Mouse (Mus musculus) erythroblast, embryonic 14.5 days (primary cell): Measurements from ENCODE around the gene Chchd6. TPM values are rescaled to one million over a fixed set of nuclear protein-coding genes. Genes with fewer than 3 reads are reported as not detected.

Experiments
- H3K27me3 ChIP-seq: 2 replicates; pipeline ENCODE4 v1.6.1; 2012; ENCODE audit warnings: inconsistent platforms; ENCODE audit not compliant: control insufficient read depth
- H3K36me3 ChIP-seq: 2 replicates; pipeline ENCODE4 v1.6.1; 2012; ENCODE audit warnings: mild to moderate bottlenecking, inconsistent platforms; ENCODE audit not compliant: control insufficient read depth
- H3K4me1 ChIP-seq: 2 replicates; pipeline ENCODE4 v1.6.1; 2012; ENCODE audit warnings: inconsistent platforms; ENCODE audit not compliant: control insufficient read depth
- H3K4me3 ChIP-seq: replicated peaks from 2 replicates; pipeline ENCODE3; 2012; ENCODE audit warnings: moderate library complexity, mild to moderate bottlenecking, inconsistent platforms
- H3K9me3 ChIP-seq: 2 replicates; pipeline ENCODE4 v1.6.1; 2012; ENCODE audit warnings: low read length, inconsistent platforms, mixed read lengths; ENCODE audit not compliant: control insufficient read depth
- GATA1 ChIP-seq: IDR thresholded peaks from 2 replicates; pipeline ENCODE4 v1.6.1; 2012; ENCODE audit warnings: low read length, inconsistent platforms, mixed read lengths
- TAL1 ChIP-seq: IDR thresholded peaks from 3 replicates; pipeline ENCODE4 v1.6.1; 2012; ENCODE audit warnings: low read length, inconsistent platforms, mixed read lengths
- polyA plus RNA-seq: library from polyadenylated mRNA; stranded (reverse); fragments of >175 nt; gene quantifications from 2 replicates; pipeline ENCODE4 v1.2.3, GENCODE M21; 2012

Chchd6 gene
- polyA plus RNA-seq, 1 experiment, result 1.6 TPM

GRCm38 (mm10) chr6:89569370-89569769, 26.1 kb downstream of the Chchd6 start:
- TF ChIP-seq TAL1 (no peak), GATA1 (no peak)
- Histone ChIP-seq H3K4me3 (no peak overlapping the region), H3K27me3 (no peaks in the 10 kb centered on the region), H3K4me1 (no peaks in the 10 kb centered on the region), H3K36me3 (no peaks in the 10 kb centered on the region), H3K9me3 (no peaks in the 10 kb centered on the region)

GRCm38 (mm10) chr6:89566740-89567139, 28.7 kb downstream of the Chchd6 start:
- Histone ChIP-seq H3K9me3 (no peaks in the 10 kb centered on the region), H3K27me3 (no peaks in the 10 kb centered on the region), H3K4me1 (no peaks in the 10 kb centered on the region), H3K4me3 (no peak overlapping the region), H3K36me3 (no peaks in the 10 kb centered on the region)
- TF ChIP-seq GATA1 (no peak), TAL1 (no peak)

DNA sequence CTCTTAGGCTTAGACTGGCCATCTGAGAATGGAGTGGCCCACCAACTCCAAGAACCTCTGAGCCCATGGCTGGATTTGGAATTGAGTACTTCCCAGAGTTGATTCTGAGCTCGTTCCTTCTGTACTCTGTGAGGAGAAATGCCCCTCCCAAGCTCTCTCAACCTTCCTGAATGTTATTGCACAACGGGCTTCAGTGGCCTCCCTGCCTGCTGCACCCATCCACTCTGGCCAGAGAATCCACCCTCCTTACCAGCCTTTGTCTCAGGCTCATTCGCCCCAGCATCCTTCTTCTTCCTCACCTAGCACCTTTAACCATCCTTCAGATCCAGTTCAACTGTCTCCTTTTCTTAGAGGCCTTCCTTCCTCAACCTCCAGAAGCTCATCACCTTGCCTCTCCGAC, 32.1 kb downstream of the Chchd6 start:
- Histone ChIP-seq H3K9me3 (no peaks in the 10 kb centered on the region), H3K36me3 (no peaks in the 10 kb centered on the region), H3K4me3 (no peak overlapping the region), H3K27me3 (no peaks in the 10 kb centered on the region), H3K4me1 (no peaks in the 10 kb centered on the region)
- TF ChIP-seq GATA1 (no peak), TAL1 (no peak)

DNA sequence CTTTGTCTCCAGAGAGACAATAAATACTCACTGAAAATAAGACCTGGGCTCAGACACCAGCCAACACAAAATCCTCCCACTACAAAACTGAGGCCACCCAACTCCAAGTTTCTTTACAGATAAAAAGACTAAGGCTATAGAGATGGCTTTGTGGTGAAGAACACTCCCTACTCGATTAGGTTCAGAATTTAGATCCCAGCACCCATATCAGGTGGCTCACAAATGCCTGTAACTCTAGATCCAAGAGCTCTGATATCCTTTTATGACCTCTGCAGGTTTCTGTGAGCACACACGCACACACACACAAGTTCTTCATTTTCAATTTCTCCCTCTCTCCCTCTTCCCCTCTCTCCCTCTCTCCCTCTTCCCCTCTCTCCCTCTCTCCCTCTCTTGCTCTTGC, 34.6 kb downstream of the Chchd6 start:
- Histone ChIP-seq H3K9me3 (no peaks in the 10 kb centered on the region), H3K4me1 (no peaks in the 10 kb centered on the region; the same call in 1 of the 2 replicates), H3K36me3 (no peaks in the 10 kb centered on the region), H3K27me3 (no peaks in the 10 kb centered on the region), H3K4me3 (no peak overlapping the region)
- TF ChIP-seq TAL1, result no peak
- no peak for TF ChIP-seq GATA1

DNA sequence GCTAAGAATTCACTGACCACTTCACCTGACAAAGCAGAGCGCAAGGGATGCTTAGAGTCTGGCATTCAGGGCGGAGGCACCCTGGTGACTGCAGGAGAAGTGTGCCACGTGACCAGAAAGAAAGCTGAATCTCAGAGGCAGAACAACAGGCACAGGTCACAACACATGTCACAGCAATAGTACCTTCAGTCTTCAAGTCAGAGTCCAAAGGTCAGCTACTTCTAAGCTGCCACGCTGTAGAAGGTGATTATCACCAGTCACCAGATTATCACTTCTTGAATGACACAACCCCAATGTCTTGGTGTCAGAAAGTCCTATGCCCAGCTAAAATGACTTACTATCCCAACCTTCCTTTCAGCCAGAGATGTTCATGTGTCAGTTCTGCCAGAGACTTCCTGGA, 37.8 kb downstream of the Chchd6 start:
- no peaks in the 10 kb centered on the region for H3K9me3 ChIP-seq
- H3K4me1 ChIP-seq, result no peaks in the 10 kb centered on the region; the same call in 1 of the 2 replicates
- H3K27me3 ChIP-seq, result no peaks in the 10 kb centered on the region
- H3K36me3 ChIP-seq, result no peaks in the 10 kb centered on the region
- H3K4me3 ChIP-seq, result no peak overlapping the region
- TF ChIP-seq GATA1 (no peak), TAL1 (no peak)

- TF ChIP-seq TAL1 (no peak), GATA1 (no peak)
- H3K4me3 ChIP-seq, result no peak overlapping the region
- H3K36me3 ChIP-seq, result no peaks in the 10 kb centered on the region
- no peaks in the 10 kb centered on the region for H3K9me3 ChIP-seq
- H3K27me3 ChIP-seq, result no peaks in the 10 kb centered on the region
- no peaks in the 10 kb centered on the region; the same call in 1 of the 2 replicates for H3K4me1 ChIP-seq
Measured at GRCm38 (mm10) chr6:89556566-89556965, 38.9 kb downstream of the Chchd6 start.

DNA sequence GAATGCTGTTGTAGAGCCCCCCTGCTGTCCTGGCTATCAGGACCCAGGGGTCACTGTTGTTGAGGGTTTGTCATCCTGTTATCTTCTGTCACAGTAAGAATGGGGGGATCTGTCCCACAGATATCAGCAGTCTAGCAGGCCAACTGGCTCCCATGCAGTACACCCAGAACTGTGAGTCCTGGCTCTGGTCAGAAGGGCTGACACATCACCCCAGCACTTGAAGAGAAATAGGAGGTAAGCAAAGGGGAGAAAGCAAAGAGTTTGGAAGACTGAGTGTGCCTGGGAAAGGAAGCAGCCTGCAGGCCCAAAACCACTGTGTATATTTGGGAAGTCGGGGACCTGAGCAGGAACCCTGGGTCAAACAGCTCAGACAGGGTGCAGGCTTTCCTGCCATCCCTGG, 39.5 kb downstream of the Chchd6 start:
- Histone ChIP-seq H3K4me1 (no peaks in the 10 kb centered on the region; the same call in 1 of the 2 replicates), H3K4me3 (no peak overlapping the region), H3K36me3 (no peaks in the 10 kb centered on the region), H3K9me3 (no peaks in the 10 kb centered on the region), H3K27me3 (no peaks in the 10 kb centered on the region)
- no peak for TF ChIP-seq GATA1

- Histone ChIP-seq H3K36me3 (no peaks in the 10 kb centered on the region), H3K27me3 (no peaks in the 10 kb centered on the region), H3K4me3 (no peak overlapping the region), H3K9me3 (no peaks in the 10 kb centered on the region), H3K4me1 (no peaks in the 10 kb centered on the region; the same call in 1 of the 2 replicates)
- no peak for TF ChIP-seq GATA1
- no peak for TF ChIP-seq TAL1
Measured at GRCm38 (mm10) chr6:89554029-89554428, 41.4 kb downstream of the Chchd6 start.

GRCm38 (mm10) chr6:89553012-89553704, 42.3 kb downstream of the Chchd6 start:
- TF ChIP-seq GATA1 (no peak), TAL1 (no peak)
- Histone ChIP-seq H3K27me3 (no peaks in the 10 kb centered on the region), H3K4me3 (no peak overlapping the region), H3K4me1 (no peaks in the 10 kb centered on the region; the same call in 1 of the 2 replicates), H3K36me3 (no peaks in the 10 kb centered on the region), H3K9me3 (no peaks in the 10 kb centered on the region)
